Mouse (Mus musculus) kidney, adult 8-10 months (tissue): ENCODE measurements around the gene Swi5.

ENCODE experiments used
- DNase-seq, 2 experiments: peaks; one replicate each; pipeline ENCODE4 v3.0.0; 2022

The Swi5 gene

GRCm38 (mm10) chr2:32259657-32260417 lies 28.0 kb downstream of the Swi5 start, which contains the start of gene Uck1:
Gene Uck1 (minus strand): TSS chr2:32260159.
- peak; percentile 93 to 94 for DNase-seq

DNA sequence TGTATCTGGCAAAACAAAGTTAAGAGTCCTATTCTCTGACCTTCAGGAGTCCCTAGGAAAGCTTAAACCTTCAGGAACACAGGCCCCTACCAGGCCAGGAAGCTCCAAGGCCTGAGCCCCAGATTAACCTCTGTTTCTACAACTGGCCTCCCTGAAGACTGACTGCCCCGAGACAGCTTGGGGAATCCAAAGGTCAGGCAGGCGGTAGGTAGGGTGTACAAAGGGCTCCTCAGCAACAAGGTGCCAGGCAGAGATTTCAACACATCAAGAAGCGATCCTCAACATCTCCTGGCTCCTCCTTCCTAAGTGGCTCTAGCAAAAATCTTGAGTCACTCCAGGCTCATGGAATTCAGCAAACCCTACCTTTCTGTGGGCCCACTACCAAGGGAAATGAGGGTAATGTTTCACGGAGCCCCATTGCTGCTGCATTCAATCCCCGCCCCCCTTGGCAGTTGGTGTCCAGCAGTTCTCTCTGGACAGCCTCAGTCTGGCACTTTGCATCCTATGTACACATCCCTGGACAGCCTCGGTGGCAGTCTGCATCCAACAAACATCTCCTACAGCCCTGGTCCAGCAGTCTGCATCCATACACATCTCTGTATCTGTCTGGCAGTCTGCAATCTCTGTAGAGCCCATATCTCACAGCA lies 28.9 kb downstream of the Swi5 start:
- peak; percentile 67 to 82 for DNase-seq

DNA sequence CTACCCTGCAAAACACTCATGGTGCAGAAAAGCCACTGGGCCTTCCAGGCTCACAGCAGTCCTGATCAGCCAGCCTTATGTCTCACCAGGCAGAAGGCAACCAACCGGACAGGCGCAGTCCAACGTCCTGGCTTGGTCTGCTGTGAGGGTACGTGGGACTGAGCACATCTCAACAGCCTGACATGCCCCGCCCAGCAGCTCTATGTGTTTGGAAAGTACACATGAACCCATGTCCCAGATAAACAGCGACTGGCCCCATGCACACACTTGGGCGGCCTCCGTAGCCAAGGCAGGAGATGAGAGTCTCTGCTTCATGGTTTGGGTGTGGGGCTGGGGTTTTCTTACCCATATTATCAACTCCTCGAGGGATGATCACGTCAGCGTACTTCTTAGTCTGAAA lies 31.6 kb downstream of the Swi5 start:
- no peak for DNase-seq

GRCm38 (mm10) chr2:32254563-32254962 lies 33.3 kb downstream of the Swi5 start:
- no peak for DNase-seq

- no peak for DNase-seq
Measured at GRCm38 (mm10) chr2:32253352-32253751, 34.5 kb downstream of the Swi5 start.

GRCm38 (mm10) chr2:32252658-32253057 lies 35.2 kb downstream of the Swi5 start:
- DNase-seq: no peak

GRCm38 (mm10) chr2:32251791-32252527 lies 35.9 kb downstream of the Swi5 start:
- peak; percentile 42 to 43 for DNase-seq

DNA sequence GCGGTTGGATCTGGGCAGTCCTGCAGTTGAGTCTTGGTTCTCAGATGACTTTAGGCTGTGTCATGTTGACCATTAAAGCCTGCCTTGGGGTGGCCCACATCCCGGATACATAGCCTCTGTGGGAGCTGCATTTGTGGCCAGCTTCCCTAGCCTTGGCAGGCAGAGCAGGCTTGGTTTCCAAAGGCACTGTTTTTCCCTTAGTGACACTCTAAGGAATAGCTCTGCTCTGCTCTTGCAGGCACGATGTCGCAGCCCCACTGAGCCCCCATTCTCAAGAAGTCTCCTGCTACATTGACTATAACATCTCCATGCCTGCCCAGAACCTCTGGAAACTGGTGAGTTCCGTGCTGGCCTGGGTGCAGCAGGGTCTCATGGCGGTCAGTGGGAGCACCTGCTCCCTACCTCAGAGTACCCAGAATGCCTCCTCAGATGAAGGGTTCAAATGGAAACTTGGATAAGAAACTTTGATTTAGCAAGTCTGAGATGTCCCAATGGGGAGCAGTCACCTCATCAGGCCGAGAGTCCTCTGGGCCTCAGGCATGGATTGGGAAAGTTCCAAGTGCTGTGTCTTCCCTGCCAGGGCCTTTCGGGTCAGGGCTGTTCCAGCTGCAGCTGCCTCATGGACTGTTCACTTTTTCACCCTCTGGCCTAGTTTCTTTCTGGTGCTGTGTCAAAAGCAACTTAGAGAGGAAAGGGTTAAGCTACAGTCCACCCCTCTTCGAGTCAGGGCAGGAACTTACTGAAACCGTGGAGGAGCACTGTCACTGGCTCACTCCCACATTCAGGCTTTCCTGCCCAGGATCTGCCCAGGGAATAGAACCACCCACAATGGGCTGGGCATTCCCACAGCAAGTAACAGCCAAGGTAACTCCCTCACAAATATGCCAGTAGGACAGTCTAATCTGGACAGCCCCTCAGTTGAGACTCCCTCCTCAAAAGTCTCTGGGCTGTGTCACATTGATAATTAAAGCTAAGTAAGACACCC lies 39.2 kb downstream of the Swi5 start:
- peak; percentile 47 to 56 for DNase-seq

- DNase-seq: no peak
Measured at GRCm38 (mm10) chr2:32246741-32247140, 41.1 kb downstream of the Swi5 start.

DNA sequence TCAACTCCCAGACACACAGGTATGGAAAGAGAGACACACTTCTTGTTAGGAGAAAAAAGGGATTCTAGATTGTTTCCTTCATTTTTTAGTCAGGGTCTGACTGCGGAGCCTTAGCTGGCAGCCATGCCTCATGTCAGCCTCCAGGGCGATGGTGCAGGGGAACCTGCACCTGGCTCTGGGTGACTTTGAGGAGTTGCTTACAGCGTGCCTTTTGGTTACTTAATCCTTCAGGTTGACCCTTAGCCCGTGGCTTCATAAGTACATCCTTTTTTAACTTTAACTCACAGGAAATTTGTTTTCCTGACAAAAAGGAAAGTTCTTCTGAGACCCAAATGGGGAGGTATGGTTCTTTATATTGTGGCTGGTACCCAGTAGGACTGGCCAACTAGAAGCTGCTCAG lies 44.9 kb downstream of the Swi5 start:
- DNase-seq: peak in 1 of 2 experiments; percentile 29

DNA sequence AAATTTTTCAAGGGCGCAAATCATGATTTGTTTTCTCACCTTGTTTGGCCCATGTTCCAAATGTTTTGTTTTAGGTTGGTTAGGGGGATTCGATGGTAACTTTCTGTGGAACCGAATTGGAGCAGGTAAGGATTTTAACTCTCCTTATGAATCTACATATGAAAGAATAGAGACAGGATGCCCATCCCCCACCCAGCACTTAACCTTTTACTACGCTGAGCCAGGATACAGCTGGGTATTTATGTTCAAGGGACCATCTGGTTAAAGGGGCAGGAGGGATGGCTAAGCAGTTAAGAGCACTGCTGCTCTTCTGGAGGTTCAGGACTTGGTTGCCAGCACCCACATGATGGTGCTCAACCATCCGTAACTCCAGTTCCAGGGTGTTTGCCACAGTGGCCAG lies 47.3 kb downstream of the Swi5 start:
- DNase-seq: no peak

- DNase-seq: no peak
Measured at GRCm38 (mm10) chr2:32238708-32239435, 49.0 kb downstream of the Swi5 start.

GRCm38 (mm10) chr2:32237571-32237970 lies 50.3 kb downstream of the Swi5 start:
- no peak for DNase-seq

- peak; percentile 61 to 67 for DNase-seq
Measured at GRCm38 (mm10) chr2:32236760-32237487, 51.0 kb downstream of the Swi5 start.

GRCm38 (mm10) chr2:32235886-32236759 lies 51.8 kb downstream of the Swi5 start, which contains the start of gene Pomt1:
Gene Pomt1 (plus strand): TSS chr2:32236590.
- peak; percentile 90 to 91 for DNase-seq

DNA sequence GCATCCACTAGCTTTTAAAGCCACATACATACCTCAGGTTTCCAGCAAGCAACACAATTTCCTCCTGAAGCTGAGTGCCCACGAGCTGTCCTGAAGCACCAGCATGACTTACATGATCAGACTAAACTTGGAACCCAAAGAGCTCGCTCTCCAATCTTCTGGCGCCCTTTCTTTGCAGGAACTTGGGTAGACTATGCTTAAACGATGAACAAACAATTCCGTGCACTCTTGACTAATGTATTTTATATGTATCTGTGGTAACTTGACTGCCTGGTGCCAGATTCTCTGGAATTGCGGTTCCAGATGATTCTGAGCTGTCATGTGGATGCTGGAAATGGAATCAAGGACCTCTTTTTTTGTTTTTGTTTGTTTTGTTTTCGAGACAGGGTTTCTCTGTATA lies 52.4 kb downstream of the Swi5 start:
- no peak for DNase-seq
